Mouse (Mus musculus): ENCODE measurements around the gene C530008M17Rik. TPM values are rescaled to one million over a fixed set of nuclear protein-coding genes. Genes with fewer than 3 reads are reported as not detected.

The C530008M17Rik gene
- polyA plus RNA-seq, 1 experiment = 0.48 TPM

DNA sequence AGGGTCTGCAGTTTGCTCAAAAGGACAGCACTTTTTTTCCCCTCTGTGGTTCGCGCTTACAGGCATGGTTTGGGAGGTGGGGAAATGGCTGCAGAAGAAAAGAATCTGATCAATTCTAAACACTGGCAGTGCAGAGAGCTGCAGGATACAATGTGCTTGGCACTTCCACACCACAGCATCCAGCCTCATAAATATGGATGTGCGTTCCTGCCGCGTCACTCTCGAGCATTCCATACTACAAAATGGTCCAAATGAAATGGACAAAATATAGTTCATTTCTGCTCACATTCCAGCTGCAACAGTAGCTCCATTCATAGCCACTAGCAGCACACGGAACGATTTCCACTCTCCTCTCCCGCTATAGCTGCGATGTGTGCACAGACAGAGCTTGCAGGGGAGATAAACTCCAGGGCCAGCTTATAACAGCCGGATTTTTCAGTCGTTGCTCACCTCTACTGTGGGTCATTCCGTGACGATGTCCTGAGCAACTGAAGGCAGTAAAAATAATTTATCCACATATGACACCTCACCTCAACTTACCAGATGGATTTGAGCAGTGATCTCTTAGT is 188.4 kb downstream of the C530008M17Rik start:
- no peak for TF ChIP-seq CTCF (IDR thresholded peaks at IDR 0.05; ENCODE audit: low read depth, low read length)
- TF ChIP-seq POLR2A (IDR thresholded peaks at IDR 0.05; ENCODE audit: borderline replicate concordance, low read depth, low read length) = no peak
- no peak overlapping the region for H3K4me3 ChIP-seq (ENCODE audit: insufficient read depth, low read length)
- H3K27ac ChIP-seq (ENCODE audit: insufficient read depth, low read depth, low read length) = no peak overlapping the region
- peaks cover 9% of the 10 kb centered on the region for H3K4me1 ChIP-seq (ENCODE audit: control insufficient read depth, insufficient read depth, low read length)

DNA sequence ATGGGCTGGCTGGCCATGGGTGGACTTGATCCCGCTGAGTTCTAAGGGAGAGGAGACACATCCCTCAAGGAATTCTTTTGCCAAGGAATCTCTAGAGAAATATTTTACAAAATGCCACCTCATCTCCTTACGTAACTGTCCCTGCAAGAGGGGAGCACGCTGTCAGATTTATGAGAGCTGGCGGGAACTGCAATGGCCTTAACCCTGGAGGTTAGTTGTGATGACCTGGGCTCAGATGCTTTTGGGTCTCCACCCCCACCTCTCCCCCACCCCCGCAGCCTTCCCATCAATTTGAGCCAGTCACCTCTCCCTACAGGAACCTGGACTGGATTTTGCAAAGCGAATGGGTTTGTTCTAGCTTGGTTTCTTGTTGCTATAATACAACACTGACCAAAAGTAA is 190.8 kb downstream of the C530008M17Rik start:
- H3K4me1 ChIP-seq (ENCODE audit: control insufficient read depth, insufficient read depth, low read length) = peaks cover 9% of the 10 kb centered on the region
- H3K27ac ChIP-seq (ENCODE audit: insufficient read depth, low read depth, low read length) = no peak overlapping the region
- no peak for TF ChIP-seq POLR2A (IDR thresholded peaks at IDR 0.05; ENCODE audit: borderline replicate concordance, low read depth, low read length)
- TF ChIP-seq CTCF (IDR thresholded peaks at IDR 0.05; ENCODE audit: low read depth, low read length) = no peak
- no peak overlapping the region for H3K4me3 ChIP-seq (ENCODE audit: insufficient read depth, low read length)

DNA sequence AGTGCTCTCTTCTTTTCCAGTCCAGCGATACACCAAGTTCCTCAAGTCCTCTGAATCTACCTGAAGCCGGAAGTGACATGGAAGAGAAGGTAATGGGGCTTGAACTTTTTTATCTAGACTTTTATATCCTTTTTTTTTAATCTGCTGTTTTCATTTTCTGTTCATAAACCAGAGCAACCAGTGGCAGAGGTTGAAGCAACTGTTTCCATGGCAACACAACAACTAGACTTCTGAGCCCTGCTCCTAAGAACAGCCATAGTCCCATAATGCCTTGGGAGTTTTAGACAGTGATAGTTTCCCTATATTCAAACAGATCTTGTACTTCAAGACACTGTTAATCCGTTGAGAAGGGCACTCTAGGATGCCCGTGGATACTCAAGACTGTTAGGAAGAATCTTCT is 195.0 kb downstream of the C530008M17Rik start:
- no peak overlapping the region for H3K27ac ChIP-seq (ENCODE audit: insufficient read depth, low read depth, low read length)
- H3K4me3 ChIP-seq (ENCODE audit: insufficient read depth, low read length) = no peak overlapping the region
- H3K4me1 ChIP-seq (ENCODE audit: control insufficient read depth, insufficient read depth, low read length) = peaks cover 9% of the 10 kb centered on the region
- TF ChIP-seq POLR2A (IDR thresholded peaks at IDR 0.05; ENCODE audit: borderline replicate concordance, low read depth, low read length) (no peak), CTCF (IDR thresholded peaks at IDR 0.05; ENCODE audit: low read depth, low read length) (no peak)

DNA sequence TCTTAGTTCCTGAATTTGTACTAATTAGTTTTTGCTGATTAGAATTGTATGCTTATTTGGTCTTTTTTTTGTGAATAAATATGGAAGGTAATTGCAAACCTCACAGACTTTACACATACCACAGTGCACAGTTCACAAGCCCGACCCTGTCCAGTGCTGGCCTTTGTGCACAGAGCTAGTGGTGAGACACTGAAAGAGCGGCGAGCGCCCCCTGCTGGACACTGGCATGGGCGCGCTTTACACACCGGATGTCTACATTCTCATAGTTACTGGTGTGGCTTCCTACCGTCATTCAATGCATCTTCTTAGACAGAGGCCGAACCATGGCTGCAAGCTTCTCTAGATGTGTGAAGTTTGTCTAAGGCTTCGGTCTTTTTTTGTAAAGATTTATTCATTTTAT is 197.2 kb downstream of the C530008M17Rik start:
- Histone ChIP-seq H3K27ac (ENCODE audit: insufficient read depth, low read depth, low read length) (no peak overlapping the region), H3K4me1 (ENCODE audit: control insufficient read depth, insufficient read depth, low read length) (no peaks in the 10 kb centered on the region), H3K4me3 (ENCODE audit: insufficient read depth, low read length) (no peak overlapping the region)
- TF ChIP-seq CTCF (IDR thresholded peaks at IDR 0.05; ENCODE audit: low read depth, low read length) (peak; percentile 95), POLR2A (IDR thresholded peaks at IDR 0.05; ENCODE audit: borderline replicate concordance, low read depth, low read length) (no peak)

DNA sequence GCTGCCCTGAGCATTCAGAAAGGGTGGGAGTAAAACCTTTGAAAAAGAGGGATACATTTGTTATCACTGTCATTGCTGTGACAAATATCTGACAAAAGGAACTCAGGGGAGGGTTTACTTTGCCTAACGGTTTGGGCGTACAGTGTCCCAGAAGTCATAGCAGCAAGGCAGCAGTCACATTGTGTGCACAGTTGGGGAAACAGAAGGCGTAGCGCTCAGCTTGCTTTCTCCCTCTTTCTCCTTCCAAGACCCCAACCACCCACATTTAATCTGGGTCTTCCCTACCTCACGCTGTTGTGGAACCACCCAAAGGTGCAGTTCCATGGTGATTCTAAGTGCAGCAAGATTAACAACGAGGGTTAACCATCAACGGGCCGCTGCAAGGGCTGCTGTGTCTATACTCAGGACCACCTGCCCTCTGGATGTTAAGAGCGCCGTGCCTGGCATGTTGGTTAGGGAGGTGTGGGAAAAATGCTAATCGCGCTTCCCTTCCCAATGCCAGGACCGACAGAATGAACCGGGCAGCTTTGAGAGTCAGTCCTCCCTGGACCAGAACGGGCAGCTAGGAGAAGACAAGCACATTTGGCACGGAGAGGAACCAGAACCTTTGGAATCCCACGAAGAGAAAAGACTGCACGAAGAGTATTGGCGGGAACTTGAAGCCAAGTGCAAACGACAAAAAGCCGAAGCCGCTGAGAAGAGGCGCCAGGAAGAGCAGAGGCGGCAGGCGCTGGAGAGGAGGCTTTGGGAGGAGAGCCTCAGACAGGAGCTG is 199.7 kb downstream of the C530008M17Rik start:
- H3K27ac ChIP-seq (ENCODE audit: insufficient read depth, low read depth, low read length) = no peak overlapping the region
- no peak overlapping the region for H3K4me3 ChIP-seq (ENCODE audit: insufficient read depth, low read length)
- H3K4me1 ChIP-seq (ENCODE audit: control insufficient read depth, insufficient read depth, low read length) = no peaks in the 10 kb centered on the region
- TF ChIP-seq CTCF (IDR thresholded peaks at IDR 0.05; ENCODE audit: low read depth, low read length) (no peak), POLR2A (IDR thresholded peaks at IDR 0.05; ENCODE audit: borderline replicate concordance, low read depth, low read length) (no peak)

DNA sequence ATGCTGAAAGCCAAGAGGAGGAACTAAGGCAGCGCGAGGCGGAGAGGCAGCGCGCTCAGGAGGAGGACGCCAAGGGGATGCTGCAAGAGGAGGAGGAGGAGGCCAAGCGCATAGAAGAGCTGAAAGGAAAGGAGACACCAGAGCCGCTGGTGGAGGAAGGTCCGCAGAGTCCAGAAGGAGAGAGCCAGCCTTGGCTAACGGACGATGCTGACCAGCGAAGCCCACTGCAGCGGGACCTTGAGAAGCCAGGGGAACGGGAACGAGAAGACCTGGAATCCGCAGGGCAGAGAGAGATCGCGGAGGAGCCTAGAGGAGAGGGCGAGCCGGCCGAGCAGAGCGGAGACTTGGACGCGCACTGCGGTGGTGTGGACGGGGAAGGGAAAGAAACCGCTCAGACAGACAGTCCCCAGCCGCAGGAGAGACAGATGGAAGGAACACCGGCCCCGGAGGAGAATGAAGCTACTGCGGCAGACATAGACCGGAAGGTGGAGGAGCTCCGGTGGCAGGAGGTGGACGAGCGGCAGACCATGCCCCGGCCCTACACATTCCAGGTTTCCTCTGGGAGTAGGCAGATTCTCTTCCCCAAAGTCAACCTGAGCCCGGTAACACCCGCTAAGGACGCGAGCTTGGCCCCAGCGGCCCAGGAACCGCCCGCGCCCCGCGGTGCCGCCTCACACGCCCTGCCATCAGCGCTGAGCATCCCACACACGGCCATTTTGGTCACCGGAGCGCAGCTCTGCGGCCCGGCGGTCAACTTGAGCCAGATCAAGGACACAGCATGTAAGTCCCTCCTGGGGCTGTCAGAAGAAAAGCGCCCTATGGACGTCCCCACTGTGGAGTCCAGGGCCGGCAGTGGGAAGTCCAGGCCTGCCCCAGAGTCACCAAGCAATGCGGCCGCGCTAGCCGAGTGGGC is 201.0 kb downstream of the C530008M17Rik start:
- H3K4me3 ChIP-seq (ENCODE audit: insufficient read depth, low read length) = no peak overlapping the region
- TF ChIP-seq CTCF (IDR thresholded peaks at IDR 0.05; ENCODE audit: low read depth, low read length) = no peak

DNA sequence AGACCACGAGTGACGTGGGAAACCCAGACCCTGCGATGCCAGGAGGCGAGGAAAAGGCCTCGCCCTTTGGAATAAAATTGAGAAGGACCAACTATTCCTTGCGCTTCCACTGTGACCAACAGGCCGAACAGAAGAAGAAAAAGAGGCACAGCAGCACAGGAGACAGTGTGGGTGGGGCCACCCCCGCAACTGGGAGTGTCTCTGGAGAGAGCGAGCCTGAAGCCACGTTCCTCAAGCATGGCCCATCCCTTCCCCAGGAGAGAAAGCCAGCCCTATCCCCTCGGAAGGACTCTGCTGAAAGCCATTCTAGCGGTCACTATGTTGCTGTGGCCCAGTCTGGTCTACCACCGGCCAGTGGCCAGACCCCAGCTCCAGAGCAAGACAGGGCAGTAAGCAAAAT is 202.1 kb downstream of the C530008M17Rik start:
- Histone ChIP-seq H3K4me1 (ENCODE audit: control insufficient read depth, insufficient read depth, low read length) (no peaks in the 10 kb centered on the region), H3K27ac (ENCODE audit: insufficient read depth, low read depth, low read length) (no peak overlapping the region), H3K4me3 (ENCODE audit: insufficient read depth, low read length) (no peak overlapping the region)
- TF ChIP-seq POLR2A (IDR thresholded peaks at IDR 0.05; ENCODE audit: borderline replicate concordance, low read depth, low read length) (no peak), CTCF (IDR thresholded peaks at IDR 0.05; ENCODE audit: low read depth, low read length) (no peak)

More for the DNA sequence above, 201.0 kb downstream of the C530008M17Rik start:
- H3K27ac ChIP-seq (ENCODE audit: insufficient read depth, low read depth, low read length) = no peak overlapping the region
- H3K4me1 ChIP-seq (ENCODE audit: control insufficient read depth, insufficient read depth, low read length) = no peaks in the 10 kb centered on the region

DNA sequence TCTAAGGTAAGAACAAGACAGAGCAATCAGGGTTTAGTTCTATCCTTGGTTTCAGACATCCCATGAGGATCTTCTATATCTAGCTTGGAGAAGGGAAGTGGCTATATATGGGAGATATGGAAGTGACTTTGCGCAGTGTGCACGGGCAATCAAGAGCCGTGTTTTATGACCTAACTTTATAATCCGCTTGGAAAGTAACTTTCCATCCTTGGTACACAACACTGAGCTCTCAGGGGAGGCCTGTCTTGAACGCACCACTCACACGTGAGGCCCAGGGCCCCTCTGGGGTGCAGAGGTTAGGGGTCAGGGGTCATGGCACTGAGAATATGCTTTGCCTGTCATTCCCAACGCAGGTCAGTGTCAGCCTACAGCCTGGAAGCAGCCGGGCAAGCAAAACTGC is 210.5 kb downstream of the C530008M17Rik start:
- Histone ChIP-seq H3K4me1 (ENCODE audit: control insufficient read depth, insufficient read depth, low read length) (no peaks in the 10 kb centered on the region), H3K4me3 (ENCODE audit: insufficient read depth, low read length) (no peak overlapping the region), H3K27ac (ENCODE audit: insufficient read depth, low read depth, low read length) (no peak overlapping the region)
- TF ChIP-seq CTCF (IDR thresholded peaks at IDR 0.05; ENCODE audit: low read depth, low read length) (no peak), POLR2A (IDR thresholded peaks at IDR 0.05; ENCODE audit: borderline replicate concordance, low read depth, low read length) (no peak)

DNA sequence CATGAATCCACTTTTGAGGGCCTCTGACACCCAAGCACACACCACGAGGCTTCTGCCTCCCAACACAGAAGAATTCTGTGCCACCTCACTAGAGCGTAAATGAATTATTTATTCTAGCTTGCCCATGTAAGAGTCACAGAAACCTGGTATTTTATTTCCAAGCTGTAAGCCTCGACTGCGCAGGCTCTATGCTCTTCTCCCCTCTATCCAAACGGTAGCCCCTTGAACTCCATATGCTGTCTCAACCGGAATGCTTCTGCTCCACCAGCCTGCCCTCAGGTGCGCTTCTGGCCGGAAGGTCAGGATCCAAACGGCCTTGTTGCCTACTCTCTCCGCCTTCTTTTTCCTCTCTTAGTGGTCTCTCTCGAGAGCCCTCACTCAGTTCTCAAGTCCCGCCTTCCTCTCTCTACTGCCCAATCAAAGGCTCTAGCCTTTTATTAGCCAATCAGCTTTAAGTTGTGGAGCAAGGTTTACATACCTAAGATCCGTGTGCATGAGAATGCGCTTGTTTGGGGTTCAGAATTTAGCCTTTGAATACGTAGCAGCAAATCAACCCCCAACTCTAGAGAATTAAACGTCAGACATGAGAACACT is 212.5 kb downstream of the C530008M17Rik start:
- no peak for TF ChIP-seq POLR2A (IDR thresholded peaks at IDR 0.05; ENCODE audit: borderline replicate concordance, low read depth, low read length)
- Histone ChIP-seq H3K4me3 (ENCODE audit: insufficient read depth, low read length) (no peak overlapping the region), H3K4me1 (ENCODE audit: control insufficient read depth, insufficient read depth, low read length) (no peaks in the 10 kb centered on the region), H3K27ac (ENCODE audit: insufficient read depth, low read depth, low read length) (no peak overlapping the region)

All from bone marrow macrophage, adult 2 months (primary cell).